Mouse (Mus musculus) kidney, adult 18-20 months (tissue): ENCODE data around the gene Cdk13.

Source experiments
- DNase-seq: peaks from one replicate; pipeline ENCODE4 v3.0.0; 2021

Cdk13 gene

DNA sequence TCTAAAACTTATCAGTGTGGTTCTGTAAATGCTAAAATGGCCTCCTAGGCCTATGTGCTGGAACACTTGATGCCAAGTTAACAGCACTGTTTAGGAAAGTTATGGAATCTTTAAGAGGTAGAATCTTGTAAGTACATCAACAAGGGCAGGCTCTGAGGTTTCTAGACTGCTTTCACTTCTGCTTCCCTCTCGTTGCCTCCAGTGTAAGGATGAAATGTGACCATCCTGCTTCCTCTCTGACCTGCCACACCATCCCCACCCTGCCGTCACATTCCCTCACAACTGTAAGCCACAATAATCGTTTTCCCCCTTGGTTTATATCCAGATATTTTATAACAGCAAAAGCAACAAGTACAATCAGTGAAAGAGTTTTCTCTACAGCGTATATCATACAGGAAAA is 49.9 kb downstream of the Cdk13 start:
- no peak for DNase-seq

DNA sequence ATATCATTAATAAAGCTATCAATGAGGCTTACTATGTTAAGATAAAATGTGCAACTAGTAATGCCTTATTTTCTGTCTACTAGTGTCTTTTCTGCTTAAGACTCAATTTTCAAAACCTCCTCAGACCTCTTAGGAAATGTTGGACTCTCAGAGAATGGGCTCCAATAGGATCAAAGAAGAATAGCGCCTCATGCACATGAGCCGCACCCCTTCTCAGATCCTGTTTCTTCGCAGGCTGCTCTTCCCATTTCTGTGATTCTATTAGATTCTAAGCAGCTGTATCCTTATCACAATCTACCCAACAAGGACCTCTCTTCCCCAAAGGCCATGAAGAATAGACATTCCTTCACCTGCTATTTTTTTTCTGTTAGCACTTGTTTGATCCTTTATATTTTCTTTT is 76.1 kb downstream of the Cdk13 start:
- no peak for DNase-seq

DNA sequence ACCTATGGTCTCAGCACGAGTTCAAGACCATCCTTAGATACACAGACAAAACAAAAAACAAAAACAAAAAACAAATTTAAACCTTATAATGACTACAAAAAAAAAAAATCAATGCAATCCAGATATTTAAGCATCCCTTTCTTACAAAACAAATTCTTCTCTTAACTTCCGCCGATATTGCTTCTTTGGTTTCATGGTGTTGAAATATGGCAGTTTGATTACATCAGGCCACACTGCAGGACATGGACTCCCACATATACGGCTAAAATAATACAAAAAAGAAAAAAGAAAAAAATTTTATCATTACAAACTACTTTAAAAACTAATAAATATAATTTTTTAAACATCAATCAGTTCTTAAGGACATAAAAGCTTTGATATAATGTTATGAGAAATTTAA is 77.0 kb downstream of the Cdk13 start:
- DNase-seq, result no peak

DNA sequence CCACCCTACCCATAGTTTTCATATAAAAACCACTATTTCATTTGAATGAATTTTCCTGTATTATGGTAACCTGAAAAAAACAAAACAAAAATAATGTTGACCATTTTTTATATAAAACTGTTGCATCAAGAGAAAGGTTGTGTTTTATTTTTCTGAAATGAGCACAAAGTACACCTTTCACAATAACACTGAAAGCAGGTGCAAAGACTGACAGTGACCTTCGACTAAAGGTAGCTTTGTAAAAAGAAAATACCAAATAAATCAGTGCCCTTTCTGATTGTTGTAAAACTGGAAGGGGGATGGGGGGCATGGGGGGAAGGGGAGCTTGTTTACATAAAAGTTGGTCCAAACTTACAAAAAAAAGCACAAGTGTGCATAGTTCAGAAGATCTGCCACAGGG is 87.5 kb downstream of the Cdk13 start:
- DNase-seq, result no peak

DNA sequence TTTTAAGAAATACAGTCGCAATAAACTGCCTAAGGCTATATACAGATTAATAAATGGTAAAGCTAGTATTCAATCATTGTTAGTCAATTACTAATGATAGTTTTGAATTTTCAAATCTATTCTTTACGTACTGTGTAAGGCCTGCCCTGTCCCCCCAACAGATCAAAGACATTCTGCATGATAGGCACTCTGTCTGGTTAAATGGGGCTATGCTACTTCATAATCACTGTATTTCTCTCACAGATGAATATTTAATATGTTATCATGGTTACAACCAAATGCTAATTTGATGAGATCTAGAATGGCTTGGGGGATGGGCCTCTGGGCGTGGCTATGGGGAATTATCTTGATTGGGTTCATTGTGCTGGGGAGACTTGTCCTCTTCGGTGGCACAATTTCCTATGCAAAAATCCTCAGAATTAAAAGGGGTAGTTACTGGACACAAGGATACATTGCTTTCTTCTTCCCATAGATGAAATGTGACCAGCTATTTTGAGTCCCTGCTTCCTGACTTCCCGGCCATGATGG is 96.0 kb downstream of the Cdk13 start:
- DNase-seq, result no peak

DNA sequence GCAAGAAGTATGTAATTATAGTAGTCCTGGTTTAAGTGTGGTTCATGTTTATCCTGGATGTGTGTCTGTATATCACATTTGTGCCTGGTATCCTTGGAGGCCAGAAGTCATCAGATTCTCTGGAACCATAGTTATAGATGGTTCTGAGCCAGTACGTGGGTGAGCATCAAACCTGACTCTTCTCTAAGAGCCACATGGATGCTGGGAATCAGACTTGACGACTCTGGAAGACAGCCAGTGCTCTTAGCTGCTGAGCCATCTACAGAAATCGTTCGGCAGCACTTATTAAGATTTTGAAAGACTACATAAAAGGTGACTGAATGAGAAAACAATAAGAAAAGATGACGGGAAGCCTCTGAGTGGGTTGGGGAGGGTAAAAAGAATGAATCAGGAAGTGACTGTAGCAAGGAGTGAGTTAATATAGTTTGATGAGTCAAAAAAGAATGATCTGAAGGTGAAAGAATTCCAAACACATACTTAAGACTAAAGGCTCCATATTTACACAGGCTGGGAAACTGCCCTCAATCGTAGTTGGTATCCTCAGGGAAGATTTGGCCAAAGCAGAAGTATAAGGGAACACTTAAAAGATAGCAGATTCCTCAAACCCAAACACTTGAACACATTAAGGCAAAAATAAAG is 99.6 kb downstream of the Cdk13 start:
- DNase-seq, result no peak

DNA sequence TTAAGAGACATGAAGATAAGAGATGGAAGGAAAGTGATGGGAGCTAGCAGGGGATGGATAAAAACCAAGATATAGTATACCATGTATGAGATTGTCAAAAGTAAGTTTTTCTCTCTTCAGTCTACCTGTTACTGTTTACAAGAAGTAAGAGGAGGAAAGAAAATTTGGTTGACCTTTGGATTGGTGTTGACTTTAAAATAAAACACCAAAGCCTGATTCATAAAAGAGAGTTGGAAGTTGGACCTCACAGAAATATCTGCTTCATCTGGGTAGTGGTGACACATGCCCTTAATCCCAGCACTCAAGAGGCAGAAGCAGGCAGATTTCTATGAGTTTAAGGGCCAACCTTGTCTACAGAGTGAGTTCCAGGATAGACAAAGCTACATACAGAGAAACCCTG is 102.6 kb downstream of the Cdk13 start:
- DNase-seq, result no peak

DNA sequence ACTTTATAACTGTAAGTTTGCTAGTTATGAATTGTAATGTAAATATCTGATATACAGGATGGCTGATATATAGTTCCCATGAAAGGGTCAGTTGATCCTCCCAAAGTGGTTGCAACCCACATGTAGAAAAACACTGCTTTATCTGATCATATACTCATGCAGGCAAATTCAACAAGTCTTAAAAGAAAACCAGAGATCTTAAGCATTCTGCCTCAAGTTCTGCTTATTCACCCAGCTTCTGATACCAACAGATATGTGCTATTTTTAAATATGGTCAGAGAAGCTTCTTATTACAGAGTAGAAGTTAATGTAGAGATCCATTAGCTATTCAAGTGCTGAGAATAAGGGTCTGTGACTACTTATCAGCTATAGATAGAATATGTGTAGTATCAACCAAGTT is 103.6 kb downstream of the Cdk13 start:
- DNase-seq, result no peak

DNA sequence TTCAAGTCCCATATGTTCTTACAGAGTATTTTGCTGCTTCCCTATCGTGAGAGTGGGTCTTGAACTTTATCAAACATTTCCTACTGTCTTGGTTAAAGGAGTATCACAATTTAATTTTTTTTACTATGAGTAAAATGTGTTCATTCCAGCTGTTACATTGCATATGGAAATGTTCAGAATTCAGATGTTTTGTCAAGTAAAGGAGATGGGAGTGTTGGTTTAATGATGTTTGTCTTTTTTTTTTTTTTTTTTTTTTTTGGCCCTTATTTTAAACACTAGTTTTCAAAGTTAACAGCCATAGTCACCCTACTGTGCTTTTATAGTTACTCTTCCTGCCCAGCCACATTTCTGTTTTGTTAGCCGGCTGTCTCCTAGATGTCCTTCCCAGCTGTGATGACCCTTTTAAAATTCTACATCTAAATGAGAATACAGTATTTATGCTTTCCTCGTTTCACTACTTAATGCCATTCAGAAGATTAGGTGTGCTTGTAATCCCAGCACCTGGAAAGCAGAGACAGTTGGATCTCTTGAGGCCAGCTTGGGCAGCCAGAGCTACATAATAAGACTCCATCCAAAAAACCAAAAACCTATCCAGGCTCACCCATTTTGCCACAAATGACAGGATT is 104.7 kb downstream of the Cdk13 start:
- no peak for DNase-seq

DNA sequence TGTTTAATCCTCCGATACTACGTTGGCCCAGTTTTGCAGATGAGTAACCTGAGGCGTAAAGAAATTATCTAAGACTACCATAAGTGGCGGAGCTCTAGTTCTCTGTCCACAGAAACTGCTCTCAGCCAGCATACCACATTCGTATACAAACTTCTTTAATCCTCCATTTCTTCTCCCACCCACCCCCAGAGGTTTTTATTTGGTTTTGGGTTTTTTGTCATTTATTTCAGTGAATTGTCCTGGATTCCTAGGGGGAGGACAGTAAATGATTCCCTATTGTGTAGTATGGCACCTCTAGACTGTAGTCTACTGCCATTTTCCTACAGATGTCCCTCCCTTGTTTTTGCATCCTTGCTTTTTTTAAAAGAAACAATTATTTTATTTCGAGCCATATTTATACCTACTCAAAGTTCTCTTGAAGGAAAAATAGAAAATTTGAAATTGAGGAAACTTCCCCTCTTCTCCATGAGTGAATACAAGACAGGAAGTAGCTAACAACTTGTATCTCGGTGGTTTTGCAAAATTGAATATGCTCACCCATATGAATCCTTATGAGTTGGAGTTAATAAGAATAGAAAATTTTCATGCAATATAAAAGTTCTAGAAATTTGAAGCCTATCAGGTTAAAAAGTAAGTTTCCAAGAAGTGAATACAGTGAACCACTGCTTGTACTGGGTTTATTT is 108.9 kb downstream of the Cdk13 start:
- DNase-seq, result no peak

DNA sequence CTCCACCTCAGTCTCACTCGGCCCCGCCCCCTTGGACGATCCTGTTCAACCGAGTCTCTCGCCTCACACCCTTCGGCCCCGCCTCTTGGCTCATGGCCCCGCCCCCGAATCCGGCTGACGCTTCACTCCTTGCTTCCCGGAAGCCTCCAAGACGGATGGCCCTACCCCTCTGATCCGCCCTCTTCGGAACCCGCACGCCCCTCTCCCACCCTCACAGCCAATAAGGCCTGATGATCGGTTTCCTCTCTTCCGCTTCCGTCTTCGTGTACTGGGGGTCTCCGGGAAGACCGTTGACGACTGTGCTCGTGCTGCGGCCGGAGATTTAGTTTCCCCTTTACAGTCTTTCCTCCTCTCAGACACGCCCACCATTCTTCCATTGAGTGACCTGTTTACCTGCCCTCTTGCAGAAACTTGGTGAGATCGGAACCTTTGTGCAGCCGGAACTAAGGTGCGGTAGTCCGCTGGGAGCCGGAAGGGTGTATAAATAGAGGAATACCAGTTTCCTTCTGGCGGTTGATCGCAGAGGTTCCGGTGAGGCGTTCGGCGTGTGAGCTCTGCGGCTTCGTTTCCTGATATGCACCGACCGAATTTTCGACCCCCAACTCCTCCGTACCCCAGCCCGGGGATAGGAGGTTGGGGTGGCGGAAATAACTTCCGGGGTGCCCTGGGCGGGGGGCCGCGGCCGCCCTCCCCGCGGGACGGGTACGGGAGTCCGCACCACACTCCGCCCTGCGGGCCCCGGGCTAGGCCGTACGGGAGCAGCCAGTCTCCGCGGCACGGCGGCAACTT is 109.8 kb downstream of the Cdk13 start, which contains the start of the genes Mplkip and Sugct:
Mplkip (plus strand) TSS at position 282 of the 789 bp plus-strand sequence.
Sugct (minus strand) TSS at position 643 of the 789 bp plus-strand sequence.
- DNase-seq, result peak; percentile 100

DNA sequence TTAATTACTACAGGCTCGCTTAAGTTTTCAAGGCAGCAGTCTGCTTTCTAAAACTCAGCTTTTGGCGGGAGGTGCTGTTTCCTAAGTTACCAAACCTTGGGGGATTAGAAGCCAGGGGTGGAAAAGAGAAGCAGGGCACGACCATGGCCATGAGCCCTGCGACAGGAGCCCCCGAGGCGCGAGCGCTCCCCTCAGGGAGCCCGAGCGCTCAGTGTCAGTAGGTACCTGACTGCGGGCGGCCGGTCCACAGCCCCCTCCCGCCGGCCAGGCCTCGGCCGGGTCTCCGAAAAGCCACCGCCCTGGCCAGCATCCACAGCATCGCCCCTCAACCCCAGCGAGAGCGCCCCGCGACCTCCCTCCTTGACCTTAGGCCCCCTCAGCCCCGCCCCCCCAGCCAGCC is 110.5 kb downstream of the Cdk13 start:
- peak; percentile 79 for DNase-seq

DNA sequence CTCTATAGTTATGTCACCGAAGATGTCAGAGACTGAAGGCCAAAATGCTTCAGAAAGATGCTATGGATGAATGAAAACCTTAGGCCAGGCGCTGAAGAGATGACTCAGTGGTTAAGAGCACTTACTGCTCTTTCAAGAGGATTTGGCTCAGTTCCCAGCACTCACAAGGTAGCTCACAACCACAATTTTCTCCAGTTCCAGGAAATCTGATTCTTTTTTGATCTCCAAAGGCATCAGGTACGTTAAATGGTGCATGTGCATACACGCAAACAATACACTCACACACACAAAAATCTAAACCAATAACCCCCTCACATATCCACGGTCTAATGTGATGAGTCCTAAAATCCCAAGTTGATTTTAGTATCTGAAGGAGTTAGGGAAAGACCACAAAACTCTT is 111.1 kb downstream of the Cdk13 start:
- DNase-seq, result no peak

DNA sequence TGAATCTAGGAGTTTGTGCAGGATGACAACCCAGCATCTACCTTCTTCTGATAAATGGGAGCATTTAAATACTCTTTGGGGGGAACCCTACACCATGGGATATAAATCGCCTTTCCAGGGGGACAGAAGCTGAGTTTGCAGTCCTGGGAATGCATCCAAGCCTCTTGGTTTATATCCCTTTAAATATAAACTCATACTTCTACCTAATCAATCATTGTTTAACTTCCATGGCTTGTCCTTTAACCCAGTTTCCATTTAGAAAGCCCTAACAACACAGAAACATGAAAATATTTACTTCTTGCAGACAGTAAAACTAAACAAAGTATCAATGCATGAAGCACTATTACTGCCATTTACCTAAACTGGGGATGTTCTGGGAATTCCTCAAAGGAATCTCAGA is 113.5 kb downstream of the Cdk13 start:
- DNase-seq, result no peak

DNA sequence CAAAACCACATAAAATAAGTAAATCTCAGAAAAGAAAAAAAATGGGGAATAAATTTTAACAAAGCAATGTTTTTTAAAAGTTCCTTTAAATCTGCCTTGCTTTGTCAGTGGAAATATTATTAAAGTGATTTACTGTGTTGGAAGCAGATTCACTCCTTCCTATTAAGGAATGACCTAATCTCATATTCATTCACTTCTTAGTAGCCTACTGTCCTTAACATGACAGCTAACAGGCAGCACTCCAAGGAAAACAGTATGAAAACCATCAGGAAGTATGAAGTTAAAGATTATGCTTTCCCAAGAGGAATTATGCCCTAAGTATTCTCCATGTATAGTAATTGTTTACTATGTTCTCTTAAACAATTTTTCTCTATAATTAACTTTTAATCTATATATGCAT is 114.2 kb downstream of the Cdk13 start:
- DNase-seq, result no peak

DNA sequence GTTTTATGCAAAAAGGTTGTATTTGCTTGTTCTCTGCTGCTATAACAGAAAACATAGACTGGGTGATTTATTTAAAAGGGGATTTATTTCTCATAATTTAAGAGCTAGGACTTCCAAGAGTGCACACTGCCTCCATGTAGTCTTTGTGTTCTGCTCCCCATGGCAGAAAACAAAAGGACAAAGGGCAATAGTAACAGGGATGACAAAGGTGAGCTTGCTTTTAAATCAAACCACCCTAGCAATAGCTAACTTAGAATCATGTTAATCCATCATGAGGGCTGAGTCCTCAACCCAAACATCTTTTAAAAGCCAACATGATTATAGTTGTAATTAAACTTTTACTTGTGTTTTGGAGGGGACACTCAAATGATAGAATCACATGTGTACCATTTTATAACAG is 115.4 kb downstream of the Cdk13 start:
- DNase-seq, result no peak

DNA sequence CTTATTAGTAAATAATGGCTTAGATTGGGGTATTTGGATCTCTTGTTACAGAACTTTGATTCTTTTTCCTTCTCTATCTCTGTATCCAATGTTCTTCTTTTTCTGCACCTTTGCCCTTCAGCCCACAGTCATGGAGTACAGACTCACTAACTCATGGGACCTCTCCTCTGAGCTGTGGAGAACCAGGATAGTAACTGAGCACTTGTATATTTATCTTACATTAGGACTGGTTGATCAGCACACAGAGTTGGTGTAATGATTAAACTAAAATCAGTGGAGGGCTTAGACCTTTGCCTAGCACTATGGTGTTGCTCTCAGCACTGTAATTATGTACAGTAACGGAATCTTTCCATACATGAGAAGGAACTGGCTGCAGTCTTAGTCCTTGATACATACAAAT is 133.8 kb downstream of the Cdk13 start:
- DNase-seq, result no peak

DNA sequence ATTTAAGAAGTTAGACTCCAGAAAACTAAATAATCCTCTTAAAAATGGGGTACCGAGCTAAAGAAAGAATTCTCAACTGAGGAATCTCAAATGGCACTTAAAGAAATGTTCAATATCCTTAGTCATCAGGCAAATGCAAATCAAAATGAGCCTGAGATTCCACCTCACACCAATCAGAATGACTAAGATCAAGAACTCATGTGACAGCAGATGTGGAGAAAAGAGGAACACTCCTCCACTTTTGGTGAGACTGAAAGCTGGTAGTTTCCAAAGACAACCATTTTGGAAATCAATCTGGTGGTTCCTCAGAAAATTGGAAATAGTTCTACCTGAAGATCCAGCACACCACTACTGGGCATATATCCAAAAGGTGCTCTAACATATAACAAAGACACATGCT is 137.5 kb downstream of the Cdk13 start:
- no peak for DNase-seq
